9 mouse cellular contexts compared by ENCODE assay signal in the genomic region with DNA sequence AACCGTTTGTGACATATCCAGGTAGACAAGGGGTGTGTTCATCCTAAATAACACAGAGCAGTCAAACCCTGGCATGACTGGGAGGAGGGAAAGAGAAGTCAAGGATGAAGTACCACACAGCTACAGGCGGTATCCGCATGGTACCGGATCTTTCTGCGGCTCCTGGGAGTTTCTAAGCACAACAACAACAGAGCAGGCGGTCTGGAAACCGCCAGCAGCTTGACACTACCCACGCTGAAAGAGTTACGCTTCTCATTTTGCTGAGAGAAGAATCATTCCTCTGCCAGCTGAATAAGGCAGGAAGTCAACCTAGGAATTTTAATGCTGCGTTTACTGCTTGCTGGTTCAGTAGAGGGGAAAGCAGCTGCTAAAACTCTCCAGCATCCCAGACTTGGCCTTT.
DNase-seq lines count a peak whose midpoint lies in the region; ATAC-seq and TF ChIP-seq lines count a peak whose summit lies in the region.
"Had no signal": no experiment of that assay in that cellular context is flagged by ENCODE, and none has a peak within 500 bp of the region (broad histone marks: within the 10 kb centered on the region; RNA-seq: fewer than 3 reads in every experiment).

No protein-coding gene starts in this region.

- 33% methylated on average over 10 of the region's 10 CpGs for WGBS in heart, adult 2 months
- WGBS in forebrain, embryonic 15.5 days: 13% methylated on average over 10 of the region's 10 CpGs
- 7% methylated on average over 10 of the region's 10 CpGs for WGBS in neural tube, embryonic 15.5 days

- no peaks in the 10 kb centered on the region; the same call in 1 of the 2 replicates for H3K4me1 ChIP-seq in heart, adult 2 months (ENCODE audit: control insufficient read depth, insufficient read depth, low read length)
- H3K4me1 ChIP-seq in forebrain, embryonic 15.5 days: peaks cover 13% of the 10 kb centered on the region
- H3K4me1 ChIP-seq in neural tube, embryonic 15.5 days: peaks cover 13% of the 10 kb centered on the region

- no peak for TF ChIP-seq POLR2A in heart, adult 2 months (IDR thresholded peaks at IDR 0.05; ENCODE audit: insufficient read depth, low read depth, low read length)

- no peak overlapping the region for H3K9ac ChIP-seq in heart, adult 2 months (ENCODE audit: low read depth, low read length)
- no peak overlapping the region for H3K9ac ChIP-seq in forebrain, embryonic 15.5 days (replicated peaks)
- H3K9ac ChIP-seq in neural tube, embryonic 15.5 days (replicated peaks): no peak overlapping the region
- H3K9ac ChIP-seq: liver, embryonic 14.5 days had no signal

- DNase-seq in heart, adult 2 months: no peak
- DNase-seq in heart, adult 8-10 months (ENCODE audit: low spot score): no peak
- peak; percentile 84 for DNase-seq in layer of hippocampus, adult 9-11 months
- DNase-seq in adrenal gland, adult 18-20 months (ENCODE audit: low spot score in 2 of 2): no peak
- DNase-seq in adrenal gland, postnatal 4 days (ENCODE audit: low spot score in 2 of 2): no peak
- no peak for DNase-seq in urinary bladder, adult 2 months (ENCODE audit: low spot score)

- no peak for TF ChIP-seq CTCF in heart, adult 2 months (IDR thresholded peaks at IDR 0.05)

- peak; percentile 48 for ATAC-seq in forebrain, embryonic 15.5 days (replicated peaks)
- peak; percentile 74 for ATAC-seq in neural tube, embryonic 15.5 days (ENCODE audit: low FRiP score)

- H3K79me2 ChIP-seq in heart, adult 2 months (replicated peaks; ENCODE audit: control insufficient read depth, insufficient read depth, low read length): no peaks in the 10 kb centered on the region

- no peak overlapping the region for H3K4me3 ChIP-seq in heart, adult 2 months
- no peak overlapping the region for H3K4me3 ChIP-seq in forebrain, embryonic 15.5 days
- no peak overlapping the region for H3K4me3 ChIP-seq in neural tube, embryonic 15.5 days (replicated peaks)

- H3K27ac ChIP-seq in heart, adult 2 months: peak overlapping the region; percentile 6; the same call in 1 of the 2 replicates
- H3K27ac ChIP-seq in forebrain, embryonic 15.5 days (replicated peaks): peak overlapping the region; percentile 54
- H3K27ac ChIP-seq in neural tube, embryonic 15.5 days (replicated peaks): peak overlapping the region; percentile 74
- H3K27ac ChIP-seq: liver, embryonic 14.5 days had no signal

- H3K27me3 ChIP-seq in heart, adult 2 months (ENCODE audit: control insufficient read depth, insufficient read depth, low read length): no peaks in the 10 kb centered on the region
- no peaks in the 10 kb centered on the region for H3K27me3 ChIP-seq in forebrain, embryonic 15.5 days
- no peaks in the 10 kb centered on the region for H3K27me3 ChIP-seq in neural tube, embryonic 15.5 days (replicated peaks)

- no peak for TF ChIP-seq EP300 in heart, adult 2 months (IDR thresholded peaks at IDR 0.05; ENCODE audit: insufficient read depth, low read depth, low read length)

- intact Hi-C loops in heart, adult 2 months (cut with DNase I): no loop called here

- no peaks in the 10 kb centered on the region for H3K9me3 ChIP-seq in forebrain, embryonic 15.5 days
- H3K9me3 ChIP-seq in neural tube, embryonic 15.5 days (replicated peaks): no peaks in the 10 kb centered on the region

- H3K4me2 ChIP-seq in forebrain, embryonic 15.5 days (replicated peaks): no peak overlapping the region
- H3K4me2 ChIP-seq in neural tube, embryonic 15.5 days: peak overlapping the region; percentile 26

- H3K36me3 ChIP-seq in heart, adult 2 months (ENCODE audit: control insufficient read depth, insufficient read depth, low read length): no peaks in the 10 kb centered on the region
- no peaks in the 10 kb centered on the region for H3K36me3 ChIP-seq in forebrain, embryonic 15.5 days
- H3K36me3 ChIP-seq in neural tube, embryonic 15.5 days: no peaks in the 10 kb centered on the region

Comparison
In these comparisons a context has a peak if more than half of its experiments do, and no peak if none do; other contexts are left out.
1. H3K27ac ChIP-seq: peak in every context shown above with its lines; median percentile 74 in neural tube, embryonic 15.5 days; 54 in forebrain, embryonic 15.5 days; 6 in heart, adult 2 months.